Mouse (Mus musculus) MEL (cell line): ENCODE data around the gene Fndc1. TPM values are rescaled to one million over a fixed set of nuclear protein-coding genes. Genes with fewer than 3 reads are reported as not detected.

Source experiments
- DNase-seq: peaks from one replicate; pipeline ENCODE4 v3.0.0; 2011; ENCODE audit warnings: low read depth, low spot score
- H3K27ac ChIP-seq: 2 replicates; pipeline ENCODE4 v1.5.1; 2012; ENCODE audit warnings: low read depth, mild to moderate bottlenecking, control low read depth, low read length, moderate library complexity; ENCODE audit not compliant: control insufficient read depth
- H3K27me3 ChIP-seq, 2 experiments: fragments of 150-350 bp in 1 of 2; sonication (generic) in 1 of 2; 2 replicates each; pipeline ENCODE4 v1.6.1; 2012; ENCODE audit warnings: low read length in 2 of 2, mild to moderate bottlenecking in 2 of 2, improper control_type of control experiment in 1 of 2, moderate library complexity in 1 of 2; ENCODE audit not compliant: insufficient read depth in 2 of 2, control insufficient read depth in 1 of 2
- H3K36me3 ChIP-seq, 2 experiments: 2 replicates each; pipeline ENCODE4 v1.6.1; 2012 to 2014; ENCODE audit warnings: low read length in 2 of 2, improper control_type of control experiment in 1 of 2, inconsistent platforms in 1 of 2, mild to moderate bottlenecking in 1 of 2; ENCODE audit not compliant: insufficient read depth in 2 of 2, control insufficient read depth in 1 of 2
- H3K4me1 ChIP-seq, 2 experiments: fragments of 150-350 bp in 1 of 2; sonication (generic) in 1 of 2; 2 replicates each; pipeline ENCODE4 v1.6.1; 2012; ENCODE audit warnings: low read length in 2 of 2, improper control_type of control experiment in 1 of 2, mild to moderate bottlenecking in 1 of 2; ENCODE audit not compliant: insufficient read depth in 2 of 2, control insufficient read depth in 1 of 2
- H3K4me3 ChIP-seq, 2 experiments: fragments of 150-350 bp in 1 of 2; sonication (generic) in 1 of 2; 2 replicates each; pipeline ENCODE4 v1.5.1; 2012; ENCODE audit warnings: low read depth in 2 of 2, low read length in 2 of 2, mild to moderate bottlenecking in 2 of 2, moderate library complexity in 2 of 2, control low read depth in 1 of 2, improper control_type of control experiment in 1 of 2; ENCODE audit not compliant: control insufficient read depth in 1 of 2, insufficient read depth in 1 of 2
- H3K79me2 ChIP-seq: 2 replicates; pipeline ENCODE4 v1.6.1; 2012; ENCODE audit warnings: mild to moderate bottlenecking, low read length, moderate library complexity; ENCODE audit not compliant: control insufficient read depth, poor library complexity, insufficient read depth
- H3K9ac ChIP-seq: 2 replicates; pipeline ENCODE4 v1.6.1; 2012; ENCODE audit warnings: low read depth, mild to moderate bottlenecking, control low read depth, low read length, moderate library complexity; ENCODE audit not compliant: control insufficient read depth, poor library complexity, severe bottlenecking
- H3K9me3 ChIP-seq: fragments of 150-350 bp; sonication (generic); replicated peaks from 2 replicates; pipeline ENCODE4 v1.6.1; 2012; ENCODE audit warnings: mild to moderate bottlenecking, low read length, improper control_type of control experiment, moderate library complexity; ENCODE audit not compliant: insufficient read depth
- BHLHE40 ChIP-seq: IDR thresholded peaks from 2 replicates; pipeline ENCODE4 v1.6.1; 2012; ENCODE audit warnings: low read depth, mild to moderate bottlenecking, inconsistent platforms, low read length, improper control_type of control experiment, borderline replicate concordance
- ELF1 ChIP-seq: IDR thresholded peaks from 2 replicates; pipeline ENCODE4 v1.6.1; 2014; ENCODE audit warnings: low read depth, mild to moderate bottlenecking, inconsistent platforms, low read length, improper control_type of control experiment, moderate library complexity
- GABPA ChIP-seq: IDR thresholded peaks from 2 replicates; pipeline ENCODE4 v1.6.1; 2012; ENCODE audit warnings: low read depth, mild to moderate bottlenecking, inconsistent platforms, low read length, improper control_type of control experiment, moderate library complexity
- GATA1 ChIP-seq: IDR thresholded peaks from 2 replicates; pipeline ENCODE4 v1.6.1; 2011; ENCODE audit warnings: low read depth, low read length, improper control_type of control experiment
- JUND ChIP-seq: IDR thresholded peaks from 2 replicates; pipeline ENCODE4 v1.6.1; 2011; ENCODE audit warnings: low read depth, mild to moderate bottlenecking, improper control_type of control experiment, low read length
- MYC ChIP-seq: IDR thresholded peaks from 2 replicates; pipeline ENCODE4 v1.6.1; 2011; ENCODE audit warnings: low read depth, mild to moderate bottlenecking, low read length, improper control_type of control experiment, moderate library complexity
- POLR2AphosphoS2 ChIP-seq: IDR thresholded peaks from 2 replicates; pipeline ENCODE4 v1.6.1; 2011; ENCODE audit warnings: low read length, improper control_type of control experiment
- POLR2AphosphoS5 ChIP-seq: IDR thresholded peaks from 2 replicates; pipeline ENCODE4 v1.6.1; 2012; ENCODE audit warnings: low read depth, borderline replicate concordance, mild to moderate bottlenecking, inconsistent platforms, low read length, moderate library complexity, mixed read lengths
- RAD21 ChIP-seq: IDR thresholded peaks from 2 replicates; pipeline ENCODE4 v1.6.1; 2011; ENCODE audit warnings: mild to moderate bottlenecking, low read depth, low read length, improper control_type of control experiment
- RCOR1 ChIP-seq: IDR thresholded peaks from 2 replicates; pipeline ENCODE4 v1.6.1; 2012; ENCODE audit warnings: low read depth, mild to moderate bottlenecking, inconsistent platforms, low read length, improper control_type of control experiment
- SIN3A ChIP-seq: IDR thresholded peaks from 2 replicates; pipeline ENCODE4 v1.6.1; 2012; ENCODE audit warnings: low read length, improper control_type of control experiment, inconsistent platforms
- TCF12 ChIP-seq: IDR thresholded peaks from 2 replicates; pipeline ENCODE4 v1.6.1; 2014; ENCODE audit warnings: low read depth, mild to moderate bottlenecking, inconsistent platforms, low read length, improper control_type of control experiment, moderate library complexity
- UBTF ChIP-seq: IDR thresholded peaks from 2 replicates; pipeline ENCODE4 v1.6.1; 2012; ENCODE audit warnings: low read depth, mild to moderate bottlenecking, inconsistent platforms, low read length, improper control_type of control experiment, moderate library complexity, borderline replicate concordance; ENCODE audit not compliant: insufficient read depth
- ZNF384 ChIP-seq: IDR thresholded peaks from 2 replicates; pipeline ENCODE4 v1.6.1; 2012; ENCODE audit warnings: low read depth, mild to moderate bottlenecking, inconsistent platforms, low read length, improper control_type of control experiment
- polyA plus RNA-seq, 2 experiments: library from polyadenylated mRNA; stranded (reverse) in 1 of 2; unstranded in 1 of 2; fragments of >175 nt in 1 of 2; fragments of >200 nt in 1 of 2; gene quantifications; 2 replicates each; pipeline versions ENCODE4 v1.2.1 to v1.2.4; 2012; ENCODE audit warnings: low replicate concordance in 2 of 2, low read depth in 1 of 2; ENCODE audit not compliant: insufficient read length in 2 of 2, insufficient read depth in 1 of 2, missing spikeins in 1 of 2
- total RNA-seq: library from RNA; depleted of rRNA; stranded (reverse); fragments of 300-350 nt; gene quantifications from 2 replicates; pipeline ENCODE4 v1.2.3, GENCODE M21; 2012; rRNA removed

Fndc1 gene
- total RNA-seq (0.04 TPM in 1 of 2 replicates, not detected in the other), polyA plus RNA-seq (not detected)

GRCm38 (mm10) chr17:7826819-7827515, at the start of gene Fndc1:
Gene Fndc1 (minus strand): TSS chr17:7827302.
- TF ChIP-seq GABPA, result no peak
- DNase-seq, result no peak
- Histone ChIP-seq H3K9me3 (no peaks in the 10 kb centered on the region), H3K27me3 (no peaks in the 10 kb centered on the region; a peak in 2 of 4 replicates), H3K4me1 (no peaks in the 10 kb centered on the region), H3K36me3 (no peaks in the 10 kb centered on the region), H3K4me3 (no peak within 1 kb of the TSS), H3K9ac (no peak within 1 kb of the TSS), H3K27ac (no peak within 1 kb of the TSS), H3K79me2 (no peaks in the 10 kb centered on the region)

DNA sequence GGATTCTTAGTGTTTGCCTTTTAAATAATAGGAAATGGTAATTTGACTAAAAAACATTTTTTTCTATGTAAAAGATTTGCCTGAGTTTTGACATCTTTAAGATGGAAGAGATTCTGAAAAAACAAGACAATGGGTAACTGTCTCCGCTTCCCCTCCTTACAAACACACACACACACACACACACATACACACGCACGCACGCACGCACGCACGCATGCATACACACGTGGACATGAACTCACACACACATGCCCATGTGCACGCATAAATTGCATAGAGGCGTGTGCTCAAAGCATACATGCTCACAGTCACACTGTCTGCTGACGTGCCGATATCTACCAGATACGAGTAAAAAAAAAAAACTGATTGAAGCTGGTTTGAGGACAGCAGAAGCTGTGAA, 49.4 kb upstream of the Fndc1 start:
- H3K4me3 ChIP-seq, result no peak overlapping the region
- H3K27ac ChIP-seq, result no peak overlapping the region
- no peaks in the 10 kb centered on the region for H3K4me1 ChIP-seq

DNA sequence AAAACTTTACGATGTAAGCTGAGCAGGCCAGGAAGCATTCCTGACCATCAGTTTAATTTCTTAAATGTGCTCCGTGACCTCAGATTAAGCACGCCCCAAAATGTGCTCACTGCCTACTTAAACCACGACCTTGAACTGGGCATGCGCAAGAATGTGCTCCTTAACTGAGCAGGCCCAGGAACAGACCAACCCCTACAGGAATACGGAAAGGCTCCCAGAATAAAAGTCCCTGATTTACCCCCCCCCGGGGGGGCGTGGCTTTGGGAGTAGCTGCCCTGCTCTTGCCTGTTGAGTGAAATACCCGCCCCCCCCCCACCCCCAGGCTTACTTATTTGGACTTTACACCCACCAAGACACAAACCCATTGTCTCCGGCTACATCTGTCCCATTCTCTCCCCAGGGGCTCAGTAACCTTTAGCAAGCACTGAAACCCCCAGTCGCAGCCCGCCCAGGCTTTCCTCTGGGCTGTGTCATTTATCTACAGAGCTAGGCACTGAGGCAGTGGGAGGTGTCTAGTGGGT, 48.9 kb upstream of the Fndc1 start:
- Histone ChIP-seq H3K27me3 (peaks cover 0 to 2% of the 10 kb centered on the region in 2 experiments; a peak in 1 of 4 replicates), H3K36me3 (no peaks in the 10 kb centered on the region), H3K4me1 (no peaks in the 10 kb centered on the region), H3K27ac (no peak overlapping the region), H3K4me3 (no peak overlapping the region), H3K79me2 (no peaks in the 10 kb centered on the region), H3K9me3 (no peaks in the 10 kb centered on the region), H3K9ac (no peak overlapping the region)
- DNase-seq, result no peak
- no peak for TF ChIP-seq GABPA
- TF ChIP-seq SIN3A, result no peak
- TF ChIP-seq RAD21, result no peak
- TF ChIP-seq ZNF384, result no peak
- TF ChIP-seq POLR2AphosphoS5, result no peak
- no peak for TF ChIP-seq UBTF
- TF ChIP-seq TCF12, result no peak
- no peak for TF ChIP-seq MYC
- TF ChIP-seq ELF1, result no peak
- TF ChIP-seq POLR2AphosphoS2, result no peak
- no peak for TF ChIP-seq RCOR1
- no peak for TF ChIP-seq JUND
- TF ChIP-seq GATA1, result no peak

More for the DNA sequence above, 49.4 kb upstream of the Fndc1 start:
- TF ChIP-seq BHLHE40 (no peak), GABPA (no peak)
- no peaks in the 10 kb centered on the region for H3K36me3 ChIP-seq
- H3K27me3 ChIP-seq, result peaks cover 0 to 4% of the 10 kb centered on the region in 2 experiments; a peak in 1 of 4 replicates
- DNase-seq, result no peak
- H3K9ac ChIP-seq, result no peak overlapping the region
- no peaks in the 10 kb centered on the region for H3K79me2 ChIP-seq
- no peaks in the 10 kb centered on the region for H3K9me3 ChIP-seq
